Mouse (Mus musculus) heart, adult 2 months (tissue): ENCODE measurements around the gene Pdia4.

Experiments used
- CTCF ChIP-seq: fragments of 200-600 bp; IDR thresholded peaks from 2 replicates; pipeline ENCODE4 v1.8.1; 2022; ENCODE audit warnings: antibody characterized with exemption, mild to moderate bottlenecking, moderate library complexity
- EP300 ChIP-seq: fragments of 200-500 bp; IDR thresholded peaks from 2 replicates; pipeline ENCODE4 v1.6.1; 2011; ENCODE audit warnings: low read depth, low read length, control low read depth; ENCODE audit not compliant: insufficient read depth
- POLR2A ChIP-seq: fragments of 200-500 bp; IDR thresholded peaks from 2 replicates; pipeline ENCODE4 v1.6.1; 2011; ENCODE audit warnings: mild to moderate bottlenecking, low read depth, low read length, control low read depth; ENCODE audit not compliant: insufficient read depth

DNA sequence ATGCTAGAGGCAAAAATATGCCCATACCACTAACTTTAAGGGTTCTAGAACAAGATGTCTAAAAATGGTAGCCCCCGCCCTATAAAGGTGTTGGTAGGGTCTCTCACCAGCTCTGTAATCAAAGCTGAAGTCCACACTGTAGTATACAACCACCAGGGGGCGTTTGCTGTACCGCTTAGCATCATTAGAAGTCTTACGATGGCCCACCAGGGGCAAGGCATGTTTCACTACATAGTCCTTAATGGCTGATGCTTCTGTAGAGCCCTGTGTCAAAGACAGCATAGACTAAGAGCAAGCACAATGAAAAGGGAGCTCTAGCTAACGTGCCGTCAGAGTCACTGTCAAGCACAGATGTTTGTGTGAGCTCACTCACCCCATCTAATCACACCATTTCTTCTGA, 14.2 kb downstream of the Pdia4 start:
- TF ChIP-seq EP300, result 0 out of 2 replicates have a peak, but pooled peaks have one; percentile 15
- TF ChIP-seq POLR2A, result no peak
- TF ChIP-seq CTCF, result peak; percentile 91
